Mouse (Mus musculus) kidney, adult 2 months (tissue): Measurements from ENCODE around the gene Aplnr.

Experiments used
- CTCF ChIP-seq: fragments of 200-500 bp; conservative IDR thresholded peaks from 2 replicates; pipeline ENCODE4 v1.5.1; 2011; ENCODE audit warnings: low read depth, mild to moderate bottlenecking, control low read depth, low read length, moderate library complexity, mixed read lengths; ENCODE audit not compliant: insufficient read depth, insufficient read length
- POLR2A ChIP-seq: fragments of 200-500 bp; IDR thresholded peaks from one replicate; pipeline ENCODE4 v1.6.1; 2011; ENCODE audit warnings: low read depth, low read length, control low read depth

- TF ChIP-seq POLR2A (no peak), CTCF (no peak)
These were observed 27.5 kb downstream of the Aplnr start for GRCm38 (mm10) chr2:85163311-85164047.
